ENCODE assay signal across 13 mouse cellular contexts in the genomic region with DNA sequence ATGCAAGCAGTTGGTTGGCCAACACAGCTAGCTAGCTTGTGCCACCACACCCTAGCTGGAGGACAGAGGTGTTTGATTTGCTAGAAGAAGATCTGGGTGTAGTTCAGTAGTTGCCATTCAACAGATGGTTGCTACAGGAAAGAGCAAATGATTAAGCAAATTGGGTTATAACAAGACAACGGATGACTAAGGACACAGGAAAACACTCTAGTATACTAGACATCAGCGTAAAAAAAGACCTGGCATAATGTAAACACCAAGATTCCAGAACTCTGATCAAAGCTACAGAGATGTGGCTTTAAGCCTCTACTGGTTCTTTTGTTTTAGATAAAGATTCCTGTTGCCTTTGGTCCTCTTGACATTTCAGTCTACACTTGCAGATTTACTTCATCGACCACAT. TPM values are rescaled to one million over a fixed set of nuclear protein-coding genes. Genes with fewer than 3 reads are reported as not detected.
DNase-seq lines count a peak whose midpoint lies in the region; ATAC-seq and TF ChIP-seq lines count a peak whose summit lies in the region.
"Had no signal": no experiment of that assay in that cellular context is flagged by ENCODE, and none has a peak within 500 bp of the region (broad histone marks: within the 10 kb centered on the region; RNA-seq: fewer than 3 reads in every experiment).

No protein-coding gene starts in this region.

- peaks cover 11% of the 10 kb centered on the region for H3K36me3 ChIP-seq in erythroblast, embryonic 14.5 days (ENCODE audit: control insufficient read depth)
- no peaks in the 10 kb centered on the region for H3K36me3 ChIP-seq in liver, embryonic 11.5 days (ENCODE audit: control insufficient read depth, insufficient read depth, low read length)
- peaks cover 8% of the 10 kb centered on the region for H3K36me3 ChIP-seq in embryonic facial prominence, embryonic 10.5 days (replicated peaks)
- H3K36me3 ChIP-seq in liver, embryonic 14.5 days (replicated peaks; ENCODE audit: control insufficient read depth, insufficient read depth, low read depth), result no peaks in the 10 kb centered on the region; the same call in 1 of the 2 replicates

- 63% methylated on average over 3 of the region's 3 CpGs for WGBS in liver, embryonic 11.5 days
- 73% methylated on average over 3 of the region's 3 CpGs for WGBS in embryonic facial prominence, embryonic 10.5 days
- 55% methylated on average over 3 of the region's 3 CpGs for WGBS in liver, embryonic 14.5 days (ENCODE audit: insufficient replicate concordance)

- no peak for TF ChIP-seq EP300 in liver, embryonic 14.5 days (IDR thresholded peaks at IDR 0.05; ENCODE audit: low read depth)

- peak overlapping the region; percentile 74; the same call in 1 of the 2 replicates for H3K4me2 ChIP-seq in liver, embryonic 11.5 days
- peak overlapping the region; percentile 87 for H3K4me2 ChIP-seq in liver, embryonic 14.5 days (ENCODE audit: low read depth)

- no peaks in the 10 kb centered on the region; the same call in 1 of the 2 replicates for H3K27me3 ChIP-seq in erythroblast, embryonic 14.5 days (ENCODE audit: control insufficient read depth)
- H3K27me3 ChIP-seq in liver, embryonic 11.5 days (replicated peaks; ENCODE audit: control insufficient read depth, insufficient read depth, low read length), result no peaks in the 10 kb centered on the region
- H3K27me3 ChIP-seq in embryonic facial prominence, embryonic 10.5 days (replicated peaks; ENCODE audit: low read depth, poor library complexity, severe bottlenecking), result no peaks in the 10 kb centered on the region
- H3K27me3 ChIP-seq in liver, embryonic 14.5 days (ENCODE audit: control insufficient read depth, insufficient read depth, low read length), result no peaks in the 10 kb centered on the region
- H3K27me3 ChIP-seq: midbrain, embryonic 12.5 days; neural tube, embryonic 13.5 days; stomach, embryonic 15.5 days had no signal

- no peak overlapping the region for H3K27ac ChIP-seq in liver, embryonic 11.5 days (ENCODE audit: low read depth, low read length)
- 0 out of 2 replicates have a peak overlapping the region, but pooled peaks have one; percentile 94 for H3K27ac ChIP-seq in embryonic facial prominence, embryonic 10.5 days (replicated peaks)
- H3K27ac ChIP-seq in liver, embryonic 14.5 days, result no peak overlapping the region; the same call in 1 of the 2 replicates
- H3K27ac ChIP-seq: forebrain, embryonic 13.5 days had no signal

- H3K9me3 ChIP-seq in erythroblast, embryonic 14.5 days (ENCODE audit: control insufficient read depth, low read length), result peaks cover 3% of the 10 kb centered on the region; the same call in 1 of the 2 replicates
- 0 out of 2 replicates have a peak, but pooled peaks cover 3% of the 10 kb centered on the region for H3K9me3 ChIP-seq in liver, embryonic 11.5 days (ENCODE audit: control insufficient read depth, low read length)
- H3K9me3 ChIP-seq in embryonic facial prominence, embryonic 10.5 days, result no peaks in the 10 kb centered on the region
- H3K9me3 ChIP-seq in liver, embryonic 14.5 days (ENCODE audit: control insufficient read depth, low read length), result no peaks in the 10 kb centered on the region; the same call in 1 of the 2 replicates
- H3K9me3 ChIP-seq: forebrain, embryonic 13.5 days; midbrain, embryonic 12.5 days; neural tube, embryonic 13.5 days; stomach, embryonic 15.5 days had no signal

- DNase-seq in liver, embryonic 11.5 days (ENCODE audit: low spot score), result no peak
- no peak for DNase-seq in liver
- DNase-seq in embryonic facial prominence, embryonic 10.5 days (ENCODE audit: low spot score), result no peak
- no peak for DNase-seq in liver, embryonic 14.5 days (ENCODE audit: low read depth in 3 of 3, low spot score in 3 of 3)
- DNase-seq in frontal cortex, postnatal 10 days (ENCODE audit: low spot score in 2 of 2), result no peak
- no peak for DNase-seq in ovary, postnatal 36 days (ENCODE audit: low spot score)
- DNase-seq: right cerebral cortex, postnatal 25 days had no signal

- TF ChIP-seq CTCF in liver, embryonic 14.5 days (IDR thresholded peaks at IDR 0.05; ENCODE audit: low read depth), result no peak

- H3K4me1 ChIP-seq in erythroblast, embryonic 14.5 days (ENCODE audit: control insufficient read depth), result peaks cover 35% of the 10 kb centered on the region
- peaks cover 19% of the 10 kb centered on the region for H3K4me1 ChIP-seq in liver, embryonic 11.5 days (replicated peaks; ENCODE audit: control insufficient read depth, insufficient read depth, low read length)
- H3K4me1 ChIP-seq in embryonic facial prominence, embryonic 10.5 days, result peaks cover 25% of the 10 kb centered on the region
- peaks cover 17 to 21% of the 10 kb centered on the region in 2 experiments for H3K4me1 ChIP-seq in liver, embryonic 14.5 days (replicated peaks; ENCODE audit: control insufficient read depth in 2 of 2, insufficient read depth in 2 of 2, low read length in 1 of 2)

- no peak for ATAC-seq in erythroblast, adult 5-6 weeks (replicated peaks; ENCODE audit: low FRiP score, poor library complexity, severe bottlenecking)
- no peak for ATAC-seq in liver, embryonic 11.5 days (replicated peaks; ENCODE audit: low FRiP score)
- no peak for ATAC-seq in liver, embryonic 14.5 days (ENCODE audit: insufficient read depth)

- no peak overlapping the region for H3K9ac ChIP-seq in liver, embryonic 11.5 days (ENCODE audit: low read depth, low read length)
- no peak overlapping the region for H3K9ac ChIP-seq in liver, embryonic 14.5 days (replicated peaks)
- H3K9ac ChIP-seq: midbrain, embryonic 12.5 days; stomach, embryonic 15.5 days had no signal

- H3K4me3 ChIP-seq in erythroblast, embryonic 14.5 days (replicated peaks), result peak overlapping the region; percentile 88
- H3K4me3 ChIP-seq in liver, embryonic 11.5 days (ENCODE audit: low read depth, low read length), result no peak overlapping the region
- no peak overlapping the region for H3K4me3 ChIP-seq in embryonic facial prominence, embryonic 10.5 days
- no peak overlapping the region for H3K4me3 ChIP-seq in liver, embryonic 14.5 days (ENCODE audit: insufficient read depth in 1 of 2, low read depth in 2 of 2, low read length in 2 of 2)

RNA-seq across cellular contexts. Expression of a gene that starts 0.4 kb away (rescaled TPM):
- polyA plus RNA-seq in erythroblast, embryonic 14.5 days (2012), result 1.1 and 1.2 TPM in 2 replicates
- 7.7 and 13.4 TPM in 2 replicates for total RNA-seq in erythroblast, adult 5-6 weeks (2015; ENCODE audit: low replicate concordance)
- 18.0 and 19.2 TPM in 2 replicates for total RNA-seq in erythroblast, adult 5-6 weeks (2017; ENCODE audit: low replicate concordance)
- polyA plus RNA-seq in liver, embryonic 11.5 days (2014; fragmentation: Nextera tagmentation; extraction: Ambion mirVana), result 36.5 and 39.1 TPM in 2 replicates
- polyA plus RNA-seq in embryonic facial prominence, embryonic 10.5 days (2016; fragmentation: Nextera tagmentation; extraction: Ambion mirVana), result 41.4 and 44.1 TPM in 2 replicates
- polyA plus RNA-seq in liver, embryonic 14.5 days (2012; rRNA removed), result 5.8 and 7.4 TPM in 2 replicates
- polyA plus RNA-seq in liver, embryonic 14.5 days (2014; fragmentation: Nextera tagmentation; extraction: Ambion mirVana), result 16.5 and 18.5 TPM in 2 replicates

RNA-seq across cellular contexts. Expression of a gene that starts 14.8 kb away (rescaled TPM):
- 2.8 and 3.2 TPM in 2 replicates for polyA plus RNA-seq in erythroblast, embryonic 14.5 days (2012)
- total RNA-seq in erythroblast, adult 5-6 weeks (2015; ENCODE audit: low replicate concordance), result 20.1 and 46.9 TPM in 2 replicates
- 11.8 and 14.6 TPM in 2 replicates for total RNA-seq in erythroblast, adult 5-6 weeks (2017; ENCODE audit: low replicate concordance)
- polyA plus RNA-seq in liver, embryonic 11.5 days (2014; fragmentation: Nextera tagmentation; extraction: Ambion mirVana), result 37.4 and 39.6 TPM in 2 replicates
- 51.1 and 53.1 TPM in 2 replicates for polyA plus RNA-seq in embryonic facial prominence, embryonic 10.5 days (2016; fragmentation: Nextera tagmentation; extraction: Ambion mirVana)
- polyA plus RNA-seq in liver, embryonic 14.5 days (2012; rRNA removed), result 6.2 and 7.8 TPM in 2 replicates
- polyA plus RNA-seq in liver, embryonic 14.5 days (2014; fragmentation: Nextera tagmentation; extraction: Ambion mirVana), result 14.4 and 17.4 TPM in 2 replicates
